Mouse (Mus musculus): ENCODE data around the gene Tmem165.

DNA sequence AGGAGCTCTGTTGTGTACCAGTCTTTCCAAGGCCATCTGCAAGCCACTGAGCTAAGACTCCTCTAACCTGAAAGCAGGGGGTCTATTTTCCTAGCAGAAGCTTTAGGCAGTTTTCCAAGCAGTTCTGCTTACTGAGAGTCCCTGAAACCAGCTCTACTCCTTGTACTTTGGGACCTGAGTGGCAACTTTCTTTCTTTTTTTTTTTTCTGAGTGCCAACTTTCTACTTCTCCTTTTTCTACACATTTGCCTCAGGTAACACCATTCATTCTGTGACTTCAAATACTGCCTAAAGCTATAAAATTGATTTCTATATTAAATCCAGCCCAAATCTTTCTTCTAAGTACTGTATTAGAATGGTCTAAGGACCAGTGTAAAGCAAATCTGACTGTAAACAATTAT is 62.9 kb downstream of the Tmem165 start:
- TF ChIP-seq CTCF (IDR thresholded peaks at IDR 0.05; ENCODE audit: insufficient read depth, low read length) (no peak), POLR2A (IDR thresholded peaks at IDR 0.05; ENCODE audit: borderline replicate concordance, extremely low read depth, low read depth, low read length) (no peak)
